Mouse (Mus musculus): ENCODE measurements around the gene Trim39.

Gene Trim39

DNA sequence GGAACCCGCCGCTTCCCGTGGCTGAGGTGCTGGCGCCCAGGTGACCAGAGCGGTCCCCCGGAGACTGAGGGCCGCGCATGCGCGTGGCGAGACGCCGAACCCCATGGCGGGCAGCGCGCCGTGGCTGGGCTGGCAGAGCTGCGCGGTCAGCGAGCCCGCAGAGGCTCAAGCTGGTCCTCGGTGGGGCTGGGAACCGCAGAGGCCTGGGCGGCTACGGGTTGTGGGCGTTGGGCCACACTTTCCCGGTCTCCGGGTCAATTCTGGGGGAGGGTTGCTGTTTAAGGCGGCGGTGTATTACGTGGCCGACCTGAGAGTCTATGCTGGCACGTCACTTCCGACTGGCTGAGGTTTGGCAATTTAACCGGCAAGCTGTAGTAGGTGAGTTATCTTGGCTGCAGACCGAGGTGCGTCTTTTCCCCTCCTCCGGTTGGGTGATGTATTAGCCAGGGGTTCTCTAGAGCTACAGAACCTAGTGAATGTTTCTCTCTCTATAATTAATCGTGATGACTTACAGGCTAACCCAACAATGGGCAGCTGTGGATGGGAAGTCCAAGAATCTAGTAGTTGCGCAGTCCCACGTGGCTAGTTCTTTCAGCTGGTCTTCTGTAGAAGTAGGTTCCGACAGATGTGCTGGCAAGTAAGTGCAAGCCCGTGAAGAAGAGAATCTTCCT, at the start of gene Trim39:
Gene Trim39, minus strand, starts transcription at position 662 of the 671 bp plus-strand sequence.
- DNase-seq (ENCODE audit: low spot score in 2 of 2) = peak; percentile 69 to 70

- DNase-seq (ENCODE audit: low spot score in 2 of 2) = no peak
Measured at GRCm38 (mm10) chr17:36315689-36316253, 43.7 kb upstream of the Trim39 start.

DNA sequence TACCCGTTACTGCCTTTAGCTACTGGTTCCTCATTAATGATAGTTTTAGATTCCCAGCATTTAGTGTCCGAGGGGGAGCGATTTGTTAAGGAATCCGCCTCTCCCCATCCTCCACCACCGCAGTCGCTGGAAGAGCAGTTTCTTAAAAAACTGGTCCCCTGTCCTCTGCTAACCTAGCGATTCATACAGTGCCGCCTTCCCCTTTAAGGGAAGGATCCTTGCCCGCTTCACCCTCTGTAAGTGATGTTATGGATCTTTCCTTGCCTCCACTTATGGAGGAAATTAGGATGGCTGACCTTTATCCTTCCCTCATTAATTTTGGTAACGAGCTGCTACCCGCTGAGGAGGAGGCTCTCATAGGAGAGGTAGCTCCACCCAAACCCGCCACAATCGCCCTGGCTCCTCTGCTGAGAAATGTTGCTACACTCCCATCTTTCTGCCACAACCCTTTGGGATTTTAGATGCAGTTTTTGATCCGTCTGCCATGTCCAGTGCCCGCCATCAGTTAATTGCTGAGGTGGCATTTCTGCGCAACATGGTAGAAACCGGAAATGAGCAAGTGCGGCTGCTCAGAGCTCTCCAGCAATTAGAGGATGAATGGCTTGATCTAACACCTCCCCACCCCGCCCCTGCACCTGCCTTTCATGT, 43.1 kb upstream of the Trim39 start:
- DNase-seq (ENCODE audit: low spot score in 2 of 2) = peak; percentile 47 to 49

GRCm38 (mm10) chr17:36314511-36314910, 42.5 kb upstream of the Trim39 start:
- peak in 1 of 2 experiments; percentile 14 for DNase-seq (ENCODE audit: low spot score in 2 of 2)

- DNase-seq (ENCODE audit: low spot score in 2 of 2) = no peak
Measured at GRCm38 (mm10) chr17:36309293-36309692, 37.2 kb upstream of the Trim39 start.

DNA sequence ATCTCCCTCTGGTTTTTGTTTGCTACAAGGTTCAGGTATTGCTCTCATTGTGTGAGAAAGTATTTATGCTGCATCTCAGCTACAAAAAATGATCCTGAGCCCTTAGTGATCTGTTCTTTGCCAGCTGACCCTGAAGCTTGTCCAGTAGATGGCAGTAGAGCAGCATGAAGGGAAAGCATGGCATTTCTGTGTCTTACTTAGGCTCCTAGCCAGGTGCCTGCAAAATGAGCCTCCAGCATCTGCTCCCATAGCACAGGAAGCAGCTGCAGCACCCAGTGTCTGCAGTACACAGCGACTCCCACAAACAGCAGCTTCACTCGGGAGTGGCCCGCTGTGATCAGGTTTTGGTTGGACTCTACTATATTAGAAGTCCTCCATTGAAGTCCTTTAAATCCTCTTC, 36.8 kb upstream of the Trim39 start:
- peak; percentile 70 to 90 for DNase-seq (ENCODE audit: low spot score in 2 of 2)

DNA sequence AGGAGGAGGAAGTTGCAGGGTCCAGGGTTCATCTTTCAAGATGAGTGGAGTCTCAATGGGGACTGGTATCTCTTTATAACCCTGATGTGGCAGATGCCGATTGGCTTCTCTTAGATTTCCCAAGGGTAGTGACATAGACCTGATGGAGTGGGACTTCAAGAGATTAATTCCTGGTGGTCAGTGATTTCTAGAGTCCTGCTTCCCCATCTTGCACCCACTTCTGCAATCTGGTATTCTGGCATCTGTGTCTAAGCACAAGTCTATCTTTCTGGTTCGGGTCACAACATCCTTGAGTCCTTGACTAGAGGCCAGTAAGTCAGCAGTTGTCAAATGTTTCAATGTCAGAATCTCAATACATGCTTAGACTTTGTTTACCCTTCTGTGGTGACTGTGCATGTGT, 14.3 kb upstream of the Trim39 start, which contains the start of gene H2-M10.2:
Gene H2-M10.2, minus strand, starts transcription at position 101 of the 400 bp plus-strand sequence.
- DNase-seq (ENCODE audit: low spot score in 2 of 2) = no peak

DNA sequence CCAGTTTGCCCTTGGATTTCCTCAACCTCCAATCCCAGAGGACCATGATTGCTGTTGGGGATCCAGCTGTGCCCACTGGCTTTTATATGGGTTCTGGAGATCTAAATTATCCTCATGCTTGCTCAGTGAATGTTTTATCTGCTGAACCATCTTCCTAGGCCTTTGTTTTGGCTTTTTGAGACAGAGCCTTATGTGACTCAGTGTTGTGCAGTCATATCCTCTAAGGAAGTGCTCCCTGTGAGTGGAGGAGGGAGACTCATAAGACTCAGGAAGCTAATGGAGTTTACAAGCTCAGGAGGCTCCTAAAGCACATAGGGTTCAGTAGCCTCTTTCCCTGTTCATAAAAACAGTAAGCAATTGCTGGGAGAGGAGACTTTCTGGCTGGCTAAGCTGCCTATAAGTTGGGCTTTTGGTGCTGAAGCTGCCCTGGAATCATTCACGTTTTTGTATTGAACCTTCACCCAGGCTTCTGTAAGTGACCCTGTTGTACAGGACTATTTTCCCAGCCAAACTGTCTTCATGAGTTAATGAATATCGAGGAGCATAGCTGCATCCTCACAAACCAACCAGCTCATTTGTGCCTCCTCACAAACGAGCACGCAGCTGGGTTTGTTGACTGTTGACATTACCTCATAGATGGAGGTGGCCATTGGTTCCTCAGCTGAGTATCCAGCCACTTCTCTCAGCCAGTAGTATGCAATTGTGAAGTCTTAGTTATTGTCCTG, 9.6 kb upstream of the Trim39 start:
- DNase-seq (ENCODE audit: low spot score in 2 of 2) = no peak

- DNase-seq (ENCODE audit: low spot score in 2 of 2) = no peak
Measured at GRCm38 (mm10) chr17:36274776-36275175, 2.7 kb upstream of the Trim39 start.

- DNase-seq (ENCODE audit: low spot score in 2 of 2) = peak in 1 of 2 experiments; percentile 38
Measured at GRCm38 (mm10) chr17:36273796-36274195, 1.7 kb upstream of the Trim39 start.

DNA sequence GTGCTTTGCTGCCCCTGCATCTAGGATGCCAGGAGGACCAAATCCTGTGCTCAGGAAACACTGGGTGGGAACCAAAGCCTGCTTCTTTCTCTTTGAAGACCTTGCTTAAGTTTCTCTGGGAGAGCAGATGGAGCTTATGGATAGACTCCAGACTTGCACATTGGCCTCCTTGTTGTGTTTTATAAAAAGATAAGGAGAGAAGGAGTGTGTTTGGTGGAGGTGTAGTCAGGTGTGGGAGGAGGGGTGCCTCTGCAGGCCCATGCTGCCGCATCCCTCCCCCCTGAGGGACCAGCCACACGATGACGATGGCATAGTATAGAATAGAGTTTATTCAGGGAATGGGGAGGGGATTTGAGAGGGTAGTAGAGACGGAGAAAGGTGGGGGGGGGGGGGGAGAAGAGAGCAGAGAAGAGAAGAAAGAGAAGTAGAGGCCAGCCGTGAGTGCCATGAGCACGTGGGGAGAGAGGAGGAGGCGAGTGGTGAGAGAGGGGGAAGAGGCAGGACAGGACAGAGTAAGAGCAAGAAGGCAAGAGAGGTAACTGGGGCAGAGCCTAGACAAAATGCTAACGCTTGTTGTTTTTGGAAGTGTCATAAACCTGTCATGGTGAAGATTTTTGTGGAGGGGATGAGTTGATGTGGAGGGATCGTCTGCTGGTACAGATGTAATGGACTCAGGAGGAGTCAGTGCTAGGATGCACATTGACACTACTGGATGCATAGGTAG, 758 bp upstream of the Trim39 start:
- no peak for DNase-seq (ENCODE audit: low spot score in 2 of 2)

- DNase-seq (ENCODE audit: low spot score in 2 of 2) = peak; percentile 87 to 91
Measured at GRCm38 (mm10) chr17:36270956-36271585, 976 bp downstream of the Trim39 start.

DNA sequence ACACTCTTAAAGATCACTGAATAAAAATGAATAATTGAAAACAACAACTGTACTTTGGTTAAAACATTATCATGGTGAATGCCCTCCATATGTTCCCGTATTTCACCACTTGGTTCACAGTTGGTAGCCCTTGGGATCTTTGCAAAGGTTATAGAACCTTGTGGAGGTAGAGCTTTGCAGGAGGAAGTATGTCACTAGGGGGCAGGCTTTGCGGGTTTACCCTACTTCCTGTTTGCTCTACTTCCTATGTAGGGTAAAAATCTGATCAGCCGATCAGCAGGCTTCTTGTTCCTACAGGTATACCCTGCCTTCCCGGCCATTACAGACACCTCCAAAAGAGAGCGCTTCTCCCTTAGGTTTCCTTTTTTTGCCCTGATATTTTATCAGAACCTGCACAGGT, 6.2 kb downstream of the Trim39 start:
- DNase-seq (ENCODE audit: low spot score in 2 of 2) = peak; percentile 56 to 83

DNA sequence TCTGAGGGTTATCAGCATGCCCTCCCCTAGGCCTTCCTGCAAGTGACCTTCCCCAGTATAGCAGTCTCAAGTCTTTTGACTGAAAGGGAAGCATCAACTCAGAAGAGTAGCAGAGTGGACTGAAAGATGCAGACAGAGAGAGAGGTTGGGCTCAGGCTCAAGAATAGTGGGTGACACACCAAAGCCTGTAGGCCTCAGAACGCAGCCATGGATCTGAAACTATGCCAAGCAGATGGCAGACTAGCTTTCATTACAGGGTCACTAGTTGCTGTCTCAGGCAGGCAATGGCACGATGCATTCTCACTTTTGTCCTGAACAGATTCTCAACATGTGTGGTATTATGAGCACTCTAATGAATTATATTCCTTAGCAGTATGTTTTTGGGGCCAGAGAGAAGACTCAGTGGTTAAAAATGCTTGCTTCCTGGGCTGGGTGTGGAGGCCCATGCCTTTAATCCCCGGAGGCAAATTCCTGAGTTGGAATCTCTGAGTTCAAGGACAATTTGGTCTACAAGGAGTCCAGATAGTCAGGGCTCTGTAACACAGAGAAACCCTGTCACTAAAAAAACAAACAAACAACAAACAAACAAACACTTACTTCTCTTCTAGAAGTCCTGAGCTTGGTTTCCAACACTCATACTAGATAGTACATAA, 7.6 kb downstream of the Trim39 start:
- no peak for DNase-seq (ENCODE audit: low spot score in 2 of 2)

GRCm38 (mm10) chr17:36261511-36262166, 10.4 kb downstream of the Trim39 start:
- no peak for DNase-seq (ENCODE audit: low spot score in 2 of 2)

DNA sequence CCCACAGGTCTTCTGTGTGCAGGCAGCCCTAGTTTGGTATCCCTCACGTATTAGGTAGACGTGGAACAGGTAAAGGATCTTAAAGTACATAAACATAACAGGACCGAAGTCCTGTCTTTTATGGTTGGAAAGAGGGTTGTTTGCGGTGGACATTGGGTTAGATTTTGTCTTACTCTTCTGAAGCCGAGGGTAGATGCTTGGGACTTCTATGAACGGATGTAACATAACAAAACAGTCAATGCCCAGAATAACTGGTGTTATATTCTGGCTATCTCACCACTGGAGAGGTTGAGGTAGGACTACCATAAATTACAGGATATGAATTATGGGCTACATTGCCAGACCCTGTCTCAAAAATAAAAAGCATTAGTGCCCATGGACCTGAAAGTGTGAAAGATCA, 14.1 kb downstream of the Trim39 start, which contains the start of gene Rpp21:
Gene Rpp21, minus strand, starts transcription at position 101 of the 400 bp plus-strand sequence.
- DNase-seq (ENCODE audit: low spot score in 2 of 2) = no peak

DNA sequence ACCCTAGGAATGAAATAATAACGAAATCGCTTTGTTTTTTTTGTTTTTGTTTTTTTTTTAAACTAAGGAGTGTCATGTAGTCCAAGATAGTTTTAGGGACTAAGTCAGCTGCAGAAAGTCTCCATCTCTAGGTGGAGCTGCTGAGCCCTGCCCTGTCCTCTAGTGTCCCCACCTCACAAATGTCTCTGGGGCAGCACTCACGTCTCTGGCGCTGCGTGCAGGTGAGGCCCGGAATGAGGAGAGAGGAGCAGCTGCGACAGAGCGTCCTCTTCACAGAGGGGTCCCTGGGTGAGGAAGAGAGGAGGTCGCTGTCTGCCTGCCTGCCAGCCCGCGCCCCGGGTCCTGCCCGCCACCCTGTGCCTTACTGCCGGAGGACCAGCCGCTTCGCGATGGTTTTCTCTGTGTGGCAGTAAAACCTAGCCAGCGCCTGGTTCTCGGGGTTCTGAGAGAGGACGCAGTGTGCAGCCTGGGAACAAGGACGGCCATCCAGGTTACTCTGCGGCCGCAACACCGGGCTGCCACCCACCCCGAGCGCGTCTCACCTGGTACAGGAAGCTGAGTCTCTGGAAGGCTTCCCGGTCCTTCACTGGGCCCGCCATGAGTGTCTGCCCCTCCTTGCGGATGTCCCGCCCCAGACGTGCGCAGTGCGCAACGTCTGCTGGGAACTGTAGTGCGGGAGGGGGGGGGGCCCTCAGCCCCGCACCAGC, 14.7 kb downstream of the Trim39 start:
- peak; percentile 76 for DNase-seq (ENCODE audit: low spot score in 2 of 2)

- DNase-seq (ENCODE audit: low spot score in 2 of 2) = no peak
Measured at GRCm38 (mm10) chr17:36253087-36253600, 18.9 kb downstream of the Trim39 start.

DNA sequence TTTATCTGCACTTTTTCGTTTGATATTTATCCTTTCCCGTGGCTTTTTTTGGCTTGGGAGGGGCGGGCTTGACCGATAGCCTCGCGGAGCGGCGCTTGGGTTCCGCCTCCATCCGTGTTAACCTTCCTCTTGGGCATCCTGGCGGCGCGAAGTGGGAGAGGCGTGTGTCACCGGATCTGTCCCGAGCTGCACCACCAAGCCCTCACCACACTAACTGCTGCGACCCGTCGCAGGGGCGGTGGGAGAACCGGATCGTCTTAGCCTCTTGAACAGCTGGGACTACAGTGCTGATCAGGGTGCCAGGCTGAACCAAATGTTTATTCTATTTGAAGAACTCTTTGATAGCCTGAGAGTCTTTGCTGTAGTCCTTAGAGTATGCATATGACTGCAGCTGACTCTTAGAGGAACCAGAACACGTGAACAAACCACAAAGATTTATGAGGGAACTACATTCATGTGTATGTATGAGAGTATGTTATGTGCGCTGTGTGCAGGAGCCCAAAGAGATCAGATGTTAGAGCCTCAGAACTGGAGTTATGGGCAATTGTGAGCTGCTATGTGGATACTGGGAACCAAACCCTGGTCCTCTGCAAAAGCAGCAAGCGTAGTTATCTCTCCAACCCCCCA, 19.7 kb downstream of the Trim39 start:
- peak; percentile 35 to 46 for DNase-seq (ENCODE audit: low spot score in 2 of 2)

Measured in thymus, postnatal 10 days (tissue).